Mouse (Mus musculus) spleen, embryonic (tissue): ENCODE results near the gene Pygo1.

Source experiments
- CTCF ChIA-PET: fragments of 350-600 bp; sonication (Branson Sonifier 250); formaldehyde crosslinking; loops from one replicate; lab custom pipeline; 2022; lab: Charles Lee

Gene Pygo1

GRCm38 (mm10) chr9:72925021-72925934, at the start of gene Pygo1:
Gene Pygo1 (plus strand): TSS chr9:72925645.
- CTCF ChIA-PET = no interaction called here

GRCm38 (mm10) chr9:72875878-72876277, 49.6 kb upstream of the Pygo1 start:
- CTCF ChIA-PET = no interaction called here

- CTCF ChIA-PET = no interaction called here
These were observed 47.5 kb upstream of the Pygo1 start for GRCm38 (mm10) chr9:72877905-72878304.

GRCm38 (mm10) chr9:72878656-72879055, 46.8 kb upstream of the Pygo1 start:
- CTCF ChIA-PET = no interaction called here

GRCm38 (mm10) chr9:72879601-72880000, 45.8 kb upstream of the Pygo1 start:
- CTCF ChIA-PET = no interaction called here

DNA sequence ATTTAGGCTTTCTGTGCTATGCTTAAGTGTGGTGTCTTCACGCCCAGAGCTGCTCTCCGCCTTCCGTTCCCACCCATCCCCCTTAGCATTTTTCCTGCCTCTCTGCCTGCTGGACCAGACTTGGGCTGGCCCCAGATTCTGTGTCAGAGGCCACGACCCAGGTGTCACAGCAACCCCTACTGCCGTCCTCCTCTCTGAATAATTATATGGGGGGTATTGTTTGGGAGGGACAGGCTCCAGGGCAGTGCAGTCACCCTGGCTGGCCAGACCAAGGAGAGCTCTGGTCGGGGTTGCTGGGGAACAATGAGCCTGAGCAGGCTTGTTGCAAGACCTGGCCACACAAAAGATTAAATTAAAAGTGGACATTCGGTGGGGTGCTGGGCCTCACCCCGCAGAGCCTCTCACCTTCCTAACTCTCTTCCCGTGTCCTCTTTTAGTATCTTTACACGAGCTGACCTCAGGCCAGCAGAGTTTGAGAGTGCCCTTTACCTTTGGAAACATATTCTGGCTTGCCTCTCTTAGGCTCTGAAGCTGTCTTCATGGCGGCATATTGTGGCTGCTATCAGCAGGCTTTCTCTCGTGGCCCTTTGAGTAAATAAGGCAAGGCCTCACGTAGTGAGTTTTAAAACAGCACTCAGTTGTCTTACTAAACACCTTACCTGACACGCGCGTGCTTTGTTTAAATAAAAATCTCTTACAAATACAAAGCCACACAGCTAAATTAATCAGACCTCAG, 45.1 kb upstream of the Pygo1 start:
- CTCF ChIA-PET = interaction anchor here (0.6 kb wide), 1 partner anchor 1149 kb away, joined by 3 read pairs; no protein-coding TSS in a partner anchor

GRCm38 (mm10) chr9:72881026-72881768, 44.2 kb upstream of the Pygo1 start:
- CTCF ChIA-PET = no interaction called here

DNA sequence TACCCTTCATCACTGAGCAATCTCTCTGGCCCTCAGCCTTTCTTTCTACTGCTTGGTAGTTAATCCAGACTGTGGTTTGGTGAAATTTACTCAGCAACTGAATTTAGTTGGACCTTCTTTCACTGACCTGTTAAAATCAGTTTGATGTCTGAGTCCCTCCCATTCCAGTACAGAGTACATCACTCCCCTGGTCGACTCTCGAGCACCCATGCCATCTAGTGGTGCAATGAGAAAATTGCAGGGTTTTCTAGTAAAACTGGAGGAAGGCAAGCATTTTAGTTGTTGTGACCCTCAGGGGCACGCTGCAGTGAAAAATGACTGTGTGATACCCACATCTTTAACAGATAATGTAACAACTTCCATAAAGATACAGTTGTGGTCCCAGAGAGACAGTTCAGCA, 41.5 kb upstream of the Pygo1 start:
- CTCF ChIA-PET = interaction anchor here (1.3 kb wide), 1 partner anchor 116 kb away, joined by 5 read pairs; no protein-coding TSS in a partner anchor

- CTCF ChIA-PET = no interaction called here
These were observed 35.7 kb upstream of the Pygo1 start for GRCm38 (mm10) chr9:72889777-72890176.

DNA sequence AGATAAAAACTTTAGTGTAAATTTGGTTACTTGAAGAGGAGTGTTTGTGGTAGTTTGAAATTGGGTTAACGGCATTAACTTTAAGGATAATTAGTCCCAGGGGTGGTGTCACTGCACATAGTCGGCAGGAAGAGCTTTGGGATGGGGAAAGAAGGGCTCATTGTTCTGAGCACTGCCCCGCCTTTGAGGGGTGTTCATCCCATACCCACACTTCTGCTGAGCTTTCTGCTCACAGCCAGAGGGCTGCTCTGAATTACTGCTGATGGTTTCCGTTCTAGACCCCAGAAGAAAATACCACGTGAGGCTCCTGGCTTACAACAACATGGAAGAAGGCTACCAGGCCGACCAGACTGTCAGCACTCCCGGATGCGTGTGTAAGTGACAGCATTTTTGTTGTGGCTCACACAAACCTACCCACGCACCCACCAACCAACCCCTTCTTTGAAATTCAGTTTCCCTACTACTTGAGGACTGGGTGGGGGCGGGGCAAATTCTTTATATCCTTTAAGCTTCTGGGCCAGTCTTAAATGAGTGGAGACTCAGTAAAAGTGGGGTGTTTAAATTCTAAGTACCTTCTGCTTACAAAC, 34.9 kb upstream of the Pygo1 start:
- CTCF ChIA-PET = no interaction called here

- CTCF ChIA-PET = no interaction called here
These were observed 32.7 kb upstream of the Pygo1 start for GRCm38 (mm10) chr9:72892761-72893160.

GRCm38 (mm10) chr9:72894796-72895352, 30.6 kb upstream of the Pygo1 start:
- CTCF ChIA-PET = interaction anchor here (0.7 kb wide), 2 partner anchors 20 to 40 kb away, joined by 4 to 9 read pairs; no protein-coding TSS in a partner anchor

- CTCF ChIA-PET = no interaction called here
These were observed 23.4 kb upstream of the Pygo1 start for GRCm38 (mm10) chr9:72902057-72902456.

DNA sequence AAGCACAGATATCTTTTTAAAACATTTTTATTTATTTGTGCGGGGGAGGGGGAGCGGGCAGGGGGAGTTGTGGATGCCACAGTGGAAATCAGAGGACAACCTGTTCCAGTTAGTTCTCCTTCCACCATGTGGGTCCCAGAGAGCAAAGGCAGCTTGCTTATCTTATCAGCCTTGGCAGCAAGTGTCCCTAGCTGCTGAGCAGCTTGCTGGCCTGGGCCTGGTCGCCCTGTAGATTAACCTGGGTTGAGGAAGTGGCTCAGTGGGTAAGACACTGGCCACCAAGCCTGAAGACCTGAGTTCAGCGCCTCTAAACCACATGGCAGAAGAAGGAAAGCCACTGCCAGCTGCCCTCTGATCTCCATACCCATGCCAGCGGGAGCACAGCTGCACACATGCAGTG, 22.8 kb upstream of the Pygo1 start:
- CTCF ChIA-PET = no interaction called here

DNA sequence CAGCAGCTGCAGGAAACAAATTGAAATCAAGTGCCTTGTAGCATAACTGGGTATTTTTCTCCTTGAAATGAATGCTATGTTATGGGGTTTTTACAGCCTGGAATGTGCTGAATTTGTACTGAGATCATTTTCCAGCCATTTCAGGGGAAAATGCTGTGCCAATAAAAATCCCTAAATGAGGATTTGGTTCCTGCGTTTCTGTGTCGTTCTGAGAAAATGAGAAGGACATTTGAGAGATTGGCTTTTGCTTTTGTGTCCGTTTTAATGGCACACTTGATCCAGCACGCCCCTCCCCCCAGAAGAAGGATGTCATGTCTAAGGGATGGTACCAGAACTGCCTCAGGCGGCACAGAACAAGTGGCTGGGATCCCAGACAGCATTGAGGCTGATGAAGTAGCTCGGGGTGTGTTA, 18.7 kb upstream of the Pygo1 start:
- CTCF ChIA-PET = interaction anchor here (0.5 kb wide), 1 partner anchor 33 kb away, joined by 3 read pairs; no protein-coding TSS in a partner anchor

DNA sequence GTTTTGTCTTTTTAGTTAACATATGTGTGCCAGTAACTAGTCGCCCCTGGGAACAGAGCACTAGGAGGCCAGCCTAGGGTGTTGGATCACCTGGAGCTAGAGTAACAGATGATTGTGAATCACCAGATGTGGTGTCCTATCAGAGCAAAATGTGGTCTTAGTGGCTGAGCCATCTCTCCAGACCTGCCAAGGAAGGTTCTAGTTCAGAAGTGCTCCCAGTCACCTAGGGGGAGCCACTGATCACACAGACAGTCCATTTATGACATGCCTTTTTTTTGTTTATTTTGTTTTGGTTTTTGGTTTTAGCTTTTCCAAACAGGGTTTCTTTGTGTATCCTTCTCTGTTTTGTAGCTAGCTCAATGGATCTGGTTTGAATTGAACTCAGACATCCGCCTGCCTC, 14.1 kb upstream of the Pygo1 start:
- CTCF ChIA-PET = no interaction called here

GRCm38 (mm10) chr9:72913551-72913950, 11.9 kb upstream of the Pygo1 start:
- CTCF ChIA-PET = no interaction called here

DNA sequence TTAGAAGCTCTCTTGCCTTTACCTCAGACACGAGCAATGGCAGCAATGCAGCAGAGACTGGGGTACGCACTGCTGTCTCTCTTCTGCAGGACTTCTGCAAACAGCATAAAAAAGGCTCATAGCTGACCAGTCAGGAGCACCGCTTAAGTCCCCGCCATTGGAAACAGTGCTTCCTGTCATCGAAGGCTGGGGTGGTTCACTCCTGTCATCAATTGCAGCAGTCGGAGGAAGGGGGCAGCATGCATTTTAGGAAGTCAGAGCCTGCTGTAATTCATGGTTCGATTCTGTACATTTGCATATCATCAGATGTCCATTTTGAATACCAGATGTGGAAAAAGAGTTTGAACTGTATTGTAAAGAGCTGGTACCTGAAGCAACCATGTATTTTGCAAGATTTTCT, 9.7 kb upstream of the Pygo1 start:
- CTCF ChIA-PET = no interaction called here

GRCm38 (mm10) chr9:72923068-72923467, 2.4 kb upstream of the Pygo1 start:
- CTCF ChIA-PET = no interaction called here

- CTCF ChIA-PET = no interaction called here
These were observed 452 bp downstream of the Pygo1 start for GRCm38 (mm10) chr9:72925935-72926258.

GRCm38 (mm10) chr9:72931166-72931790, 5.8 kb downstream of the Pygo1 start:
- CTCF ChIA-PET = no interaction called here
